Mouse (Mus musculus) cerebellum, postnatal 4 days (tissue): ENCODE measurements around the gene Aqp8.

Source experiments
- DNase-seq, 2 experiments: peaks; one replicate each; pipeline ENCODE4 v3.0.0; 2022; ENCODE audit warnings: low spot score in 2 of 2, mixed read lengths in 1 of 2

The Aqp8 gene

GRCm38 (mm10) chr7:123487703-123488102, 25.6 kb downstream of the Aqp8 start:
- DNase-seq = no peak

DNA sequence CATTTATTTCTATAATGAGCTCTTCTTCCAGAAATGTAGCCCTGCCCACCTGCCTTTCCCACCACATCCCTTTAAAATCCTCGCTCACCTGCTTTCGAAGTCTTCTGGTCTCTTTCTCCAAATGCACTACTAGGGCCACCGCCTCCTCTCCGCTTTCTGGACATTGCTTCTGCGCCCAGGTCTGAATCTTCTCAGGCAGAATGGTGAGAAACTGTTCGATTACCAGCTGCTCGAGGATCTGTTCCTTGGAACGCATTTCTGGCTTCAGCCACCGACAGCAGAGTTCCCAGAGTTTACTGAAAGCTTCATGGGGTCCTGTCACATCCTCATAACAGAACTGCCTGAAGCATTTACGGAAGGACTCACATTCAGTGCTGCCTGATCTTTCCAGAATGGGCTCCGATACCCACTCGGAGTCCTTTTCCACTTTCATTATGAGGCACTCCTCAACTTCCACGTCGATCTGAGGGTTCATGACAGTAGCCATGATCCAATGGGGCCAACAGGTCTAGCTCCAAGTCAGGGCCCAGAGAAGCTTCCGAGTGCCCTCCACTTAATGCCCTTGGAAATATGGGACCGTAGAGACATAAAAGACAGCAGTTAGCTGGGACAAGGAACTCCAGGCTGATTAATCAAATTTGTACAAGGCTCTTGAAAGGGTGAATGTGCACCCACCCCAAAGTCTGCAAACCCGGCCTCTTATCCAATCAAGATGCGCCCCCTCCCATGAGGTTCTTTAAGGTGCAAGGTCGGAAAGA, 37.6 kb downstream of the Aqp8 start:
- peak in 1 of 2 experiments; percentile 11 for DNase-seq

DNA sequence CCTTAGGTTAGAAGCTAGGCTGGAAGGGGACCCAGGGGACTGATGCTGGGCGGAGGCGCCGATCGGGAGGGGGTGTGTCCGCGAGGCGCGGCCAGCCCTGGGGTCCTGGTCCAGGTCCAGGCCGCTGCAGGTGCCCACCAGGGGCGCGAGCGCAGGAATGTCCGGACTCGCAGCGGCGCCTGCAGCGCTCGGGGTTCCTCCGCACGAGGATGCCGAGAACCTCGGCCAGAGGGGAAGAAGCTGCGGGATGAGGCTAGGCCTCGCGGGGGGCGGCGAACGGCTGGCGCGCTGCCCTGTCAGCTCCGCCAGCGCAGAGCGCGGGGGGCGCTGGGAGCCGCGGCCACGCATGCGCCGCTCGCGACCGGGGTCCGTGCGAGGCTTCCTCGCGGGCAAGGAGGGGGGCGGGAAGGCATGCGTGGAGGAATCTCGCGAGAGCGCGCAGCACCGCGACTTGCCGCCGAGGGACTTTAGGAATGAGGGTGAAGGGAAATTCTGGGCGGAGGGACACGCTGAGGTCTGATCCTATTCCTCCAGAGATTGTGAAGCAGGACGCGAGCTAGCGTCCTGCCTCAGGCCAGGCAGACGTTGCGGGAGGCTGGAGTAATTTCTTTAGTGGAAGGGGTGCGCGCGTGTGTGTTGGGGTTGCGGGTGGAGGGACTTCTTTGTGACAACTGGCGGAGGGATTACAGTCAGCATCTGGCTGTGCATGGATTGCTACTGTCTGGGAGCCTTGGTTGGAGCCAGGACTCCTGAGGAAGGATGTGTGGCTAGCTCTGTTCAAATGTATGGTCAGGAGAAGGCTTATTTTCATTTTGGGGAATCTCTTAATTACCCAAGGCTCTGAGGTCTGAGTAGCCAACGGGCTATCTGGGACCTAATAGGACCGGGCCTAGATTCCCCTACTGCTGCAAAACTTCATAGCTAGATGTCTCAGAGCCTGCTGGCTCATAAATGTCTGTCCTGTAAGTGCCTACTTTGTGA, 38.4 kb downstream of the Aqp8 start, which contains the start of gene Zkscan2:
TSS of gene Zkscan2 (minus strand) at position 211 of the 981 bp plus-strand sequence.
- peak; percentile 85 to 92 for DNase-seq

DNA sequence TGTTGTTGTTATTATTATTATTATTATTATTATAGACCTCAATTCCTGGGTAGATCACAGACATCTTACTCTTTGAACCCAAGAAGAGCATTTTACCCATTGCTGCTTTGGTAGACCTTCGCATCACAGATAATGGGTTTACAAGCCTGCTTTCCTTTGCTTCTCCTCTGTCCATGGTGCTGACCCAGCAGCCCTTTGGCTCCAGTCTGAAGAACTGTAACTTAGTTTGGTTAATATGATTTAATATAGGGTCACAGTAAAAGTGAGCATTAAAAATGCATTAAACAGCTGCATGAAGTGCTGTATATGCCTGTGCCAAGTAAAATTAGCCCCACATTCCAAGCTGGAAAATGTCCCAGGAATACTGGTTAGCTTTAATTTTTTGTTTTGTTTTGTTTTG, 41.3 kb downstream of the Aqp8 start:
- no peak for DNase-seq

DNA sequence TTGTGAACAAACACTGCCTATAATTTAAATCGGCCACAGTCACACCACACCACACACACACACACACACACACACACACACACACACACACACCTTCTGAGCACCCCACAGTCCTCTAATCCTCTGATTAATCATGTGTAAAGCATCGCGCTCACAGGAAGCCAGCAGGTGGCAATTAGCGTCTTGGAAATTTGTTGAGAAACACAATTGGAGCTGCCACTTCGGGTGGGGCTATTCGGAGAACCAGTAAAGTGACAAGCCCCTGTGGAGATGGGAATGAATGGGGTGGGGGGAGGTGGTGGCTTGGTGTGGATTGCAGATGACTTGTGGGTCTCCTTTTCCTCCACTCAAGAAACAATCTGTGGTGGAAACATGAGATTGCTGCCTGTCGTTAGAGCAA, 45.9 kb downstream of the Aqp8 start:
- DNase-seq = no peak
